Comparison of ENCODE assay signal across 15 mouse cellular contexts in the genomic region with DNA sequence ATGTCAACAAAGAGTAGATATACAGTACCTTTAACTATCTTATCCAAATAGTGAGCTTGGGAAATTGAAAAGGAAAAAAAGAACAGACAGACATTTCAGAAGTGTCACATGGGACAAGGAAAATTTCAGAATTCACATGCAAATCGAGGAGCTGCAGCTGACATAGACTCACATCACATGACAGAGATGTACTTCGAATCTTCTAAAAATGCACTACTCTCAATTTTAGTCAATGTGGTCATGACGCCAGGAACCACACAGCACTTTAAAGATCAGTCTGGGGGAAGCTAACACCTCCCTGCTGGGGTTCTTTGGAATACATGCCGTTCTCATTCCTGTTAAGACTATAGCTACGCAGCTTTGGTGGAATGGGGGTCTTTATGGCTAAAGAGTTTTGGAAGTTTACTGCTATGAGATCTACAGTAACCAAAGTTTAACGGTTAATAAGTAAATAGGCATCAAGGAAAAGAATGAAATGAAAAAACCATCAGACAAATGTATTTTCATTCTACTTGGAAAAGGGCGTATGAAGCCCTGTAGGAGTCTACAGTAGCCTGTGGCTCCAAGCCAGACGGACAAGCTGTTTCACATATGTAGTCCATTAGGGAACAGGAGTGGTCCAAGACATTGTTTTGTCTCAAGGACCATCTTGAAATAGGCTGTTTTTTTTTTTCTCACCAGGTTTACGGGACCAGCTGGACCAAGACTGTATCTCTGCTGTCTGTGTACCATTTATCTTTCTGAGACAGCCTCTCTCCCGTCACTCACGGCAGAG.
DNase-seq lines count a peak whose midpoint lies in the region; ATAC-seq lines count a peak whose summit lies in the region.
"Had no signal": no experiment of that assay in that cellular context is flagged by ENCODE, and none has a peak within 500 bp of the region (broad histone marks: within the 10 kb centered on the region; RNA-seq: fewer than 3 reads in every experiment).

No protein-coding gene starts in this region.

- no peaks in the 10 kb centered on the region for H3K36me3 ChIP-seq in embryonic facial prominence, embryonic 11.5 days (replicated peaks; ENCODE audit: control insufficient read depth, insufficient read depth, low read depth, low read length)
- H3K36me3 ChIP-seq in embryonic facial prominence, embryonic 10.5 days (replicated peaks) = peaks cover 33% of the 10 kb centered on the region
- no peaks in the 10 kb centered on the region for H3K36me3 ChIP-seq in forebrain, embryonic 16.5 days (ENCODE audit: control insufficient read depth, insufficient read depth)
- H3K36me3 ChIP-seq: lung, embryonic 15.5 days; neural tube, embryonic 12.5 days; stomach, embryonic 15.5 days had no signal

- no peak overlapping the region for H3K4me3 ChIP-seq in embryonic facial prominence, embryonic 11.5 days (ENCODE audit: low read depth, low read length)
- H3K4me3 ChIP-seq in embryonic facial prominence, embryonic 10.5 days = no peak overlapping the region
- no peak overlapping the region for H3K4me3 ChIP-seq in forebrain, embryonic 16.5 days (replicated peaks; ENCODE audit: low read length)
- H3K4me3 ChIP-seq: embryonic facial prominence, embryonic 13.5 days; limb, embryonic 13.5 days; lung, embryonic 15.5 days; neural tube, embryonic 12.5 days; stomach, embryonic 15.5 days had no signal

- H3K9me3 ChIP-seq in embryonic facial prominence, embryonic 11.5 days (replicated peaks; ENCODE audit: control insufficient read depth, low read length) = no peaks in the 10 kb centered on the region
- no peaks in the 10 kb centered on the region for H3K9me3 ChIP-seq in embryonic facial prominence, embryonic 10.5 days
- H3K9me3 ChIP-seq in forebrain, embryonic 16.5 days (ENCODE audit: control insufficient read depth, low read length) = no peaks in the 10 kb centered on the region
- H3K9me3 ChIP-seq: embryonic facial prominence, embryonic 13.5 days; limb, embryonic 13.5 days; lung, embryonic 15.5 days; neural tube, embryonic 12.5 days; stomach, embryonic 15.5 days had no signal

- no peak for ATAC-seq in embryonic facial prominence, embryonic 11.5 days (replicated peaks; ENCODE audit: insufficient number of reproducible peaks, low FRiP score, low TSS enrichment, low read depth)
- peak; percentile 18; the same call in 1 of the 2 replicates for ATAC-seq in forebrain, embryonic 16.5 days

- peak; percentile 27 for DNase-seq in embryonic facial prominence, embryonic 11.5 days (ENCODE audit: low spot score)
- no peak for DNase-seq in embryonic facial prominence, embryonic 10.5 days (ENCODE audit: low spot score)
- DNase-seq in heart, postnatal 4 days = peak; percentile 38
- DNase-seq in heart, adult 8-10 months (ENCODE audit: low spot score) = no peak
- peak; percentile 62 for DNase-seq in A20 (ENCODE audit: low read depth, low spot score)
- no peak for DNase-seq in urinary bladder, postnatal 25 days (ENCODE audit: low spot score)
- DNase-seq in spleen, postnatal 36 days (ENCODE audit: low spot score in 2 of 2) = no peak
- DNase-seq: kidney, adult 18-20 months had no signal

- no peak overlapping the region for H3K4me2 ChIP-seq in embryonic facial prominence, embryonic 11.5 days (ENCODE audit: low read depth, low read length)
- H3K4me2 ChIP-seq in forebrain, embryonic 16.5 days (ENCODE audit: low read length) = no peak overlapping the region
- H3K4me2 ChIP-seq: embryonic facial prominence, embryonic 13.5 days; limb, embryonic 13.5 days; lung, embryonic 15.5 days; midbrain, embryonic 11.5 days; neural tube, embryonic 12.5 days; stomach, embryonic 15.5 days had no signal

- H3K9ac ChIP-seq in embryonic facial prominence, embryonic 11.5 days (replicated peaks; ENCODE audit: low read length) = no peak overlapping the region
- H3K9ac ChIP-seq in forebrain, embryonic 16.5 days (replicated peaks; ENCODE audit: low read depth, low read length) = no peak overlapping the region
- H3K9ac ChIP-seq: embryonic facial prominence, embryonic 13.5 days; limb, embryonic 13.5 days; lung, embryonic 15.5 days; neural tube, embryonic 12.5 days; stomach, embryonic 15.5 days had no signal

- 75% methylated on average over 11 of the region's 11 CpGs for WGBS in embryonic facial prominence, embryonic 11.5 days
- 85% methylated on average over 11 of the region's 11 CpGs for WGBS in embryonic facial prominence, embryonic 10.5 days
- 56% methylated on average over 11 of the region's 11 CpGs for WGBS in forebrain, embryonic 16.5 days

- peaks cover 5% of the 10 kb centered on the region; the same call in 1 of the 2 replicates for H3K4me1 ChIP-seq in embryonic facial prominence, embryonic 11.5 days (ENCODE audit: control insufficient read depth, insufficient read depth, low read length)
- peaks cover 24% of the 10 kb centered on the region for H3K4me1 ChIP-seq in embryonic facial prominence, embryonic 10.5 days
- H3K4me1 ChIP-seq in forebrain, embryonic 16.5 days (replicated peaks; ENCODE audit: control insufficient read depth, insufficient read depth, low read length) = peaks cover 45% of the 10 kb centered on the region

- no peak overlapping the region for H3K27ac ChIP-seq in embryonic facial prominence, embryonic 11.5 days (replicated peaks; ENCODE audit: low read depth, low read length)
- H3K27ac ChIP-seq in embryonic facial prominence, embryonic 10.5 days (replicated peaks) = no peak overlapping the region
- H3K27ac ChIP-seq in forebrain, embryonic 16.5 days (ENCODE audit: low read length) = peak overlapping the region; percentile 62
- H3K27ac ChIP-seq: embryonic facial prominence, embryonic 13.5 days; limb, embryonic 13.5 days; lung, embryonic 15.5 days; neural tube, embryonic 12.5 days; stomach, embryonic 15.5 days had no signal

- no peaks in the 10 kb centered on the region for H3K27me3 ChIP-seq in embryonic facial prominence, embryonic 11.5 days (ENCODE audit: control insufficient read depth, insufficient read depth, low read length)
- H3K27me3 ChIP-seq in embryonic facial prominence, embryonic 10.5 days (replicated peaks; ENCODE audit: low read depth, poor library complexity, severe bottlenecking) = no peaks in the 10 kb centered on the region
- no peaks in the 10 kb centered on the region for H3K27me3 ChIP-seq in forebrain, embryonic 16.5 days (replicated peaks; ENCODE audit: control insufficient read depth, insufficient read depth, low read length)
- H3K27me3 ChIP-seq: embryonic facial prominence, embryonic 13.5 days; limb, embryonic 13.5 days; lung, embryonic 15.5 days; neural tube, embryonic 12.5 days; stomach, embryonic 15.5 days had no signal

Comparison
In these comparisons a context has a peak if more than half of its experiments do, and no peak if none do; other contexts are left out.
1. DNase-seq: peak in embryonic facial prominence, embryonic 11.5 days (single experiment), heart, postnatal 4 days (single experiment) and A20 (single experiment); none in embryonic facial prominence, embryonic 10.5 days (single experiment), heart, adult 8-10 months (single experiment), urinary bladder, postnatal 25 days (single experiment) and spleen, postnatal 36 days (0 of 2).